Mouse (Mus musculus): ENCODE measurements at regions not wholly inside any gene's neighbourhood (a gene's known extent, or its start where the extent isn't known, plus 50 kb on each side); places are given as distances from the start of the nearest gene placed in this dataset.

- no peak for TF ChIP-seq CTCF (IDR thresholded peaks at IDR 0.05; ENCODE audit: low read depth, low read length)
- no peak for TF ChIP-seq POLR2A (IDR thresholded peaks at IDR 0.05; ENCODE audit: borderline replicate concordance, low read depth, low read length)
Measured at GRCm38 (mm10) chr9:46467671-46468070, 147.9 kb upstream of the 4931429L15Rik start.

Measured in bone marrow macrophage, adult 2 months (primary cell).